In the genomic region with DNA sequence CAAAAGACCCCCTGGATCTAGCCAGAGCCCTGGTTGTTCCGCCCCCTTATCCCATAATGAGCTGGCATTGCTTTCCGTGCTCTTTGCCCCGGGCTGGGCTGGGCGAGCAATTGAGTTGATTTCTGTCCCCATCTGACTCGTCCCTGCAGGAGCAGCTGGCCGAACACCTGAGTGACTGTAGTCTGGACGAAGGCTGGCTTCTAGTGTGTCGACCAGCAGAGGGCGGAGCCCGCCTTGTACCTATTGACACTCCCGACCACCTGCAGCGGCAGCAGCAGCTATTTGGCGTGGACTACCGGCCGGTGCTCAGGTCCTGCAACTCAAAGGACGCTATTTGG, we compare ENCODE assay signal across 8 mouse cellular contexts. TPM values are rescaled to one million over a fixed set of nuclear protein-coding genes. Genes with fewer than 3 reads are reported as not detected.
DNase-seq lines count a peak whose midpoint lies in the region; ATAC-seq lines count a peak whose summit lies in the region.

No protein-coding gene starts in this region.

- under 1% methylated on average over 16 of the region's 16 CpGs for WGBS in embryonic facial prominence, embryonic 15.5 days
- WGBS in hindbrain, embryonic 11.5 days: 2% methylated on average over 16 of the region's 16 CpGs
- WGBS in limb, embryonic 13.5 days: 0% methylated on average over 16 of the region's 16 CpGs
- 0% methylated on average over 16 of the region's 16 CpGs for WGBS in midbrain, embryonic 13.5 days
- under 1% methylated on average over 16 of the region's 16 CpGs for whole genome bisulfite sequencing in stomach, embryonic 16.5 days

- H3K4me2 ChIP-seq in embryonic facial prominence, embryonic 15.5 days (replicated peaks): peak overlapping the region; percentile 96
- H3K4me2 ChIP-seq in hindbrain, embryonic 11.5 days (replicated peaks; ENCODE audit: low read depth, low read length): peak overlapping the region; percentile 97
- peak overlapping the region; percentile 99 for H3K4me2 ChIP-seq in limb, embryonic 13.5 days (replicated peaks)
- H3K4me2 ChIP-seq in midbrain, embryonic 13.5 days (replicated peaks): peak overlapping the region; percentile 99
- H3K4me2 ChIP-seq in stomach, embryonic 16.5 days (ENCODE audit: low read depth, low read length): peak overlapping the region; percentile 96

- H3K9ac ChIP-seq in embryonic facial prominence, embryonic 15.5 days: peak overlapping the region; percentile 73
- H3K9ac ChIP-seq in hindbrain, embryonic 11.5 days (ENCODE audit: low read depth, low read length): peak overlapping the region; percentile 79
- H3K9ac ChIP-seq in limb, embryonic 13.5 days: peak overlapping the region; percentile 82
- H3K9ac ChIP-seq in midbrain, embryonic 13.5 days (replicated peaks): peak overlapping the region; percentile 96
- peak overlapping the region; percentile 75 for H3K9ac ChIP-seq in stomach, embryonic 16.5 days (ENCODE audit: low read length)

- H3K36me3 ChIP-seq in embryonic facial prominence, embryonic 15.5 days: peaks cover 24% of the 10 kb centered on the region
- no peaks in the 10 kb centered on the region for H3K36me3 ChIP-seq in hindbrain, embryonic 11.5 days (ENCODE audit: control insufficient read depth, insufficient read depth, low read length)
- peaks cover 34% of the 10 kb centered on the region for H3K36me3 ChIP-seq in limb, embryonic 13.5 days
- H3K36me3 ChIP-seq in midbrain, embryonic 13.5 days: peaks cover 30% of the 10 kb centered on the region
- peaks cover 3% of the 10 kb centered on the region; the same call in 1 of the 2 replicates for H3K36me3 ChIP-seq in stomach, embryonic 16.5 days (ENCODE audit: control insufficient read depth, insufficient read depth, low read length)

- peak; percentile 43 for DNase-seq in CD4-positive helper T cell, adult 2 months (ENCODE audit: low read depth, low spot score)
- DNase-seq in adipocyte (ENCODE audit: low spot score): peak; percentile 35
- DNase-seq in hindbrain, embryonic 11.5 days (ENCODE audit: low spot score): peak; percentile 62
- DNase-seq in layer of hippocampus, adult 11-12 months (ENCODE audit: low spot score): no peak

- ATAC-seq in embryonic facial prominence, embryonic 15.5 days (ENCODE audit: insufficient number of reproducible peaks, low FRiP score, low TSS enrichment, low read depth): no peak
- no peak; the same call in 1 of the 2 replicates for ATAC-seq in hindbrain, embryonic 11.5 days (ENCODE audit: low FRiP score)
- ATAC-seq in limb, embryonic 13.5 days (ENCODE audit: low FRiP score, low read depth): no peak
- ATAC-seq in midbrain, embryonic 13.5 days: peak; percentile 28
- ATAC-seq in stomach, embryonic 16.5 days (ENCODE audit: insufficient read depth, low FRiP score): 0 out of 2 replicates have a peak, but pooled peaks have one; percentile 20

- no peaks in the 10 kb centered on the region for H3K27me3 ChIP-seq in embryonic facial prominence, embryonic 15.5 days
- no peaks in the 10 kb centered on the region for H3K27me3 ChIP-seq in hindbrain, embryonic 11.5 days (ENCODE audit: control insufficient read depth, insufficient read depth, low read length)
- H3K27me3 ChIP-seq in limb, embryonic 13.5 days: no peaks in the 10 kb centered on the region
- H3K27me3 ChIP-seq in midbrain, embryonic 13.5 days: no peaks in the 10 kb centered on the region
- H3K27me3 ChIP-seq in stomach, embryonic 16.5 days (ENCODE audit: control insufficient read depth, insufficient read depth, low read length): no peaks in the 10 kb centered on the region

- H3K27ac ChIP-seq in embryonic facial prominence, embryonic 15.5 days (replicated peaks): peak overlapping the region; percentile 36; the same call in 1 of the 2 replicates
- peak overlapping the region; percentile 83; the same call in 1 of the 2 replicates for H3K27ac ChIP-seq in hindbrain, embryonic 11.5 days (ENCODE audit: low read depth, low read length)
- H3K27ac ChIP-seq in limb, embryonic 13.5 days: 0 out of 2 replicates have a peak overlapping the region, but pooled peaks have one; percentile 28
- peak overlapping the region; percentile 87 for H3K27ac ChIP-seq in midbrain, embryonic 13.5 days
- peak overlapping the region; percentile 44 for H3K27ac ChIP-seq in stomach, embryonic 16.5 days (ENCODE audit: low read length)

- no peaks in the 10 kb centered on the region for H3K9me3 ChIP-seq in embryonic facial prominence, embryonic 15.5 days (replicated peaks)
- H3K9me3 ChIP-seq in hindbrain, embryonic 11.5 days (ENCODE audit: control insufficient read depth, low read length): no peaks in the 10 kb centered on the region
- H3K9me3 ChIP-seq in limb, embryonic 13.5 days: no peaks in the 10 kb centered on the region
- H3K9me3 ChIP-seq in midbrain, embryonic 13.5 days: no peaks in the 10 kb centered on the region
- no peaks in the 10 kb centered on the region for H3K9me3 ChIP-seq in stomach, embryonic 16.5 days (replicated peaks; ENCODE audit: control insufficient read depth, low read length)

- peaks cover 28% of the 10 kb centered on the region for H3K4me1 ChIP-seq in embryonic facial prominence, embryonic 15.5 days
- H3K4me1 ChIP-seq in hindbrain, embryonic 11.5 days (replicated peaks; ENCODE audit: control insufficient read depth, insufficient read depth, low read length): 0 out of 2 replicates have a peak, but pooled peaks cover 2% of the 10 kb centered on the region
- peaks cover 25% of the 10 kb centered on the region for H3K4me1 ChIP-seq in limb, embryonic 13.5 days
- peaks cover 30% of the 10 kb centered on the region for H3K4me1 ChIP-seq in midbrain, embryonic 13.5 days (replicated peaks)
- peaks cover 19% of the 10 kb centered on the region for H3K4me1 ChIP-seq in stomach, embryonic 16.5 days (ENCODE audit: control insufficient read depth, insufficient read depth, low read length)

- peak overlapping the region; percentile 99 for H3K4me3 ChIP-seq in embryonic facial prominence, embryonic 15.5 days (replicated peaks)
- peak overlapping the region; percentile 94 for H3K4me3 ChIP-seq in hindbrain, embryonic 11.5 days (ENCODE audit: low read depth, low read length)
- H3K4me3 ChIP-seq in limb, embryonic 13.5 days: peak overlapping the region; percentile 98
- peak overlapping the region; percentile 98 for H3K4me3 ChIP-seq in midbrain, embryonic 13.5 days (replicated peaks)
- peak overlapping the region; percentile 68 for H3K4me3 ChIP-seq in stomach, embryonic 16.5 days (replicated peaks; ENCODE audit: low read length)

RNA-seq across cellular contexts. Expression of a gene that starts 0.7 kb away (rescaled TPM):
- 13.9 and 14.2 TPM in 2 replicates for polyA plus RNA-seq in embryonic facial prominence, embryonic 15.5 days (2015; fragmentation: Nextera tagmentation; extraction: Ambion mirVana)
- 7.8 and 12.6 TPM in 2 replicates for polyA plus RNA-seq in hindbrain, embryonic 11.5 days (2014; fragmentation: Nextera tagmentation; extraction: Ambion mirVana)
- polyA plus RNA-seq in limb, embryonic 13.5 days (2015; fragmentation: Nextera tagmentation; extraction: Ambion mirVana): 10.2 and 10.3 TPM in 2 replicates
- polyA plus RNA-seq in midbrain, embryonic 13.5 days (2015; fragmentation: Nextera tagmentation; extraction: Ambion mirVana): 18.3 and 20.2 TPM in 2 replicates
- 6.9 and 8.3 TPM in 2 replicates for polyA plus RNA-seq in stomach, embryonic 16.5 days (2015; fragmentation: Nextera tagmentation; extraction: Ambion mirVana)

RNA-seq across cellular contexts. Expression of a gene that starts 1.6 kb away (rescaled TPM):
- 87.8 and 97.3 TPM in 2 replicates for polyA plus RNA-seq in embryonic facial prominence, embryonic 15.5 days (2015; fragmentation: Nextera tagmentation; extraction: Ambion mirVana)
- 97.3 and 110 TPM in 2 replicates for polyA plus RNA-seq in hindbrain, embryonic 11.5 days (2014; fragmentation: Nextera tagmentation; extraction: Ambion mirVana)
- polyA plus RNA-seq in limb, embryonic 13.5 days (2015; fragmentation: Nextera tagmentation; extraction: Ambion mirVana): 99.5 and 111 TPM in 2 replicates
- 73.4 and 73.6 TPM in 2 replicates for polyA plus RNA-seq in midbrain, embryonic 13.5 days (2015; fragmentation: Nextera tagmentation; extraction: Ambion mirVana)
- 77.5 and 84.2 TPM in 2 replicates for polyA plus RNA-seq in stomach, embryonic 16.5 days (2015; fragmentation: Nextera tagmentation; extraction: Ambion mirVana)

RNA-seq across cellular contexts. Expression of a gene that starts 23.4 kb away (rescaled TPM):
- 40.4 and 41.3 TPM in 2 replicates for polyA plus RNA-seq in embryonic facial prominence, embryonic 15.5 days (2015; fragmentation: Nextera tagmentation; extraction: Ambion mirVana)
- 51.9 and 53.0 TPM in 2 replicates for polyA plus RNA-seq in hindbrain, embryonic 11.5 days (2014; fragmentation: Nextera tagmentation; extraction: Ambion mirVana)
- 47.0 and 49.9 TPM in 2 replicates for polyA plus RNA-seq in limb, embryonic 13.5 days (2015; fragmentation: Nextera tagmentation; extraction: Ambion mirVana)
- polyA plus RNA-seq in midbrain, embryonic 13.5 days (2015; fragmentation: Nextera tagmentation; extraction: Ambion mirVana): 45.5 and 50.2 TPM in 2 replicates
- 35.6 and 36.3 TPM in 2 replicates for polyA plus RNA-seq in stomach, embryonic 16.5 days (2015; fragmentation: Nextera tagmentation; extraction: Ambion mirVana)

Comparison
In these comparisons a context has a peak if more than half of its experiments do, and no peak if none do; other contexts are left out.
1. ATAC-seq: peak in midbrain, embryonic 13.5 days (single experiment) and stomach, embryonic 16.5 days (single experiment); none in embryonic facial prominence, embryonic 15.5 days (single experiment), hindbrain, embryonic 11.5 days (single experiment) and limb, embryonic 13.5 days (single experiment).
2. H3K27ac ChIP-seq: peak in every context shown above with its lines; median percentile 87 in midbrain, embryonic 13.5 days; 83 in hindbrain, embryonic 11.5 days; 44 in stomach, embryonic 16.5 days; 36 in embryonic facial prominence, embryonic 15.5 days; 28 in limb, embryonic 13.5 days.
3. Peak in every context shown above with its lines, with median percentiles within 50 percentile points of each other: H3K4me2 ChIP-seq, H3K4me3 ChIP-seq and H3K9ac ChIP-seq.